Mouse (Mus musculus) midbrain, embryonic 11.5 days (tissue): ENCODE results near the gene Mthfsd. TPM values are rescaled to one million over a fixed set of nuclear protein-coding genes. Genes with fewer than 3 reads are reported as not detected.
A peak's percentile ranks its signal among the peaks of the same experiment; 100 is the strongest.

ENCODE experiments used
- ATAC-seq: fragments of 200-750 bp; cut with Nextera tagmentation; 2 replicates; pipeline ENCODE4 v1.8.0; 2017; ENCODE audit warnings: moderate TSS enrichment, moderate library complexity; ENCODE audit not compliant: low FRiP score
- DNase-seq: peaks from one replicate; pipeline ENCODE4 v3.0.0; 2015; ENCODE audit warnings: low spot score; ENCODE audit errors: missing footprints
- H3K27ac ChIP-seq: fragments of 300-500 bp; sonication (generic); 2 replicates; pipeline ENCODE4 v1.5.1; 2014; ENCODE audit warnings: low read depth, low read length
- H3K27me3 ChIP-seq: fragments of 300-500 bp; sonication (generic); 2 replicates; pipeline ENCODE4 v1.6.1; 2014; ENCODE audit warnings: mild to moderate bottlenecking, low read length, moderate library complexity, mixed read lengths; ENCODE audit not compliant: control insufficient read depth, insufficient read depth
- H3K36me3 ChIP-seq: fragments of 300-500 bp; sonication (generic); 2 replicates; pipeline ENCODE4 v1.6.1; 2014; ENCODE audit warnings: mild to moderate bottlenecking, low read length, moderate library complexity, mixed read lengths; ENCODE audit not compliant: control insufficient read depth, insufficient read depth
- H3K4me1 ChIP-seq: fragments of 300-500 bp; sonication (generic); 2 replicates; pipeline ENCODE4 v1.6.1; 2014; ENCODE audit warnings: low read length; ENCODE audit not compliant: control insufficient read depth, insufficient read depth
- H3K4me2 ChIP-seq: fragments of 300-500 bp; sonication (generic); 2 replicates; pipeline ENCODE4 v1.6.1; 2014; ENCODE audit warnings: mild to moderate bottlenecking, moderate library complexity
- H3K4me3 ChIP-seq: fragments of 300-500 bp; sonication (generic); 2 replicates; pipeline ENCODE4 v1.5.1; 2014; ENCODE audit warnings: low read depth, low read length
- H3K9ac ChIP-seq: fragments of 300-500 bp; sonication (generic); 2 replicates; pipeline ENCODE4 v1.6.1; 2014; ENCODE audit warnings: low read length
- H3K9me3 ChIP-seq: fragments of 300-500 bp; sonication (generic); 2 replicates; pipeline ENCODE4 v1.6.1; 2016; ENCODE audit warnings: low read length; ENCODE audit not compliant: control insufficient read depth
- WGBS: fragments of 180-500 bp; shearing (Covaris S2); extraction: QIAGEN DNeasy Blood & Tissue Kit; methylation state at CpG from one replicate; pipeline ENCODE4 v1.1.7; 2014; 5-methylcytosine and 5-hydroxymethylcytosine counted together
- polyA plus RNA-seq: library from polyadenylated mRNA; unstranded; fragments of >200 nt; fragmentation: Nextera tagmentation; extraction: Ambion mirVana; gene quantifications from 2 replicates; pipeline ENCODE4 v1.2.1, GENCODE M21; 2014

Gene Mthfsd
- polyA plus RNA-seq, 1 experiment from 2014 or later = 50.4 TPM

- no peaks in the 10 kb centered on the region for H3K9me3 ChIP-seq
- peak; percentile 93 for DNase-seq
- H3K9ac ChIP-seq = no peak overlapping the region
- no peak overlapping the region for H3K4me2 ChIP-seq
- 4% methylated on average over 19 of the region's 19 CpGs for WGBS
- peaks cover 99% of the 10 kb centered on the region for H3K27me3 ChIP-seq
- H3K27ac ChIP-seq = no peak overlapping the region
- no peak for ATAC-seq
- peaks cover 23% of the 10 kb centered on the region for H3K4me1 ChIP-seq
- no peaks in the 10 kb centered on the region for H3K36me3 ChIP-seq
- no peak overlapping the region for H3K4me3 ChIP-seq
Observed at GRCm38 (mm10) chr8:121086004-121086900, 21.9 kb downstream of the Mthfsd start.

- Histone ChIP-seq H3K9me3 (no peaks in the 10 kb centered on the region), H3K4me2 (no peak overlapping the region), H3K27me3 (peaks cover 99% of the 10 kb centered on the region), H3K9ac (no peak overlapping the region), H3K36me3 (no peaks in the 10 kb centered on the region), H3K4me1 (peaks cover 23% of the 10 kb centered on the region), H3K27ac (no peak overlapping the region), H3K4me3 (no peak overlapping the region)
- WGBS = 16% methylated on average over 3 of the region's 3 CpGs
- DNase-seq (peak; percentile 94), ATAC-seq (no peak)
Observed at GRCm38 (mm10) chr8:121085561-121085960, 22.6 kb downstream of the Mthfsd start.

- no peaks in the 10 kb centered on the region for H3K9me3 ChIP-seq
- H3K4me3 ChIP-seq = peak overlapping the region; percentile 38; the same call in 1 of the 2 replicates
- ATAC-seq = no peak
- H3K9ac ChIP-seq = no peak overlapping the region
- DNase-seq = peak; percentile 93
- no peaks in the 10 kb centered on the region for H3K36me3 ChIP-seq
- peak overlapping the region; percentile 74; the same call in 1 of the 2 replicates for H3K4me2 ChIP-seq
- H3K27ac ChIP-seq = no peak overlapping the region
- H3K4me1 ChIP-seq = peaks cover 23% of the 10 kb centered on the region
- H3K27me3 ChIP-seq = peaks cover 99% of the 10 kb centered on the region
- WGBS = under 1% methylated on average over 30 of the region's 30 CpGs
Observed at GRCm38 (mm10) chr8:121085011-121085410, 23.2 kb downstream of the Mthfsd start.

GRCm38 (mm10) chr8:121084210-121084951, 23.8 kb downstream of the Mthfsd start, which contains the start of gene Foxf1:
TSS of gene Foxf1 (plus strand) at chr8:121084386.
- Histone ChIP-seq H3K4me3 (peak within 1 kb of the TSS; percentile 38), H3K9me3 (no peaks in the 10 kb centered on the region), H3K27ac (no peak within 1 kb of the TSS), H3K9ac (peak within 1 kb of the TSS; percentile 24), H3K4me1 (peaks cover 23% of the 10 kb centered on the region), H3K36me3 (no peaks in the 10 kb centered on the region), H3K4me2 (peak within 1 kb of the TSS; percentile 74), H3K27me3 (peaks cover 99% of the 10 kb centered on the region)
- DNase-seq (peak; percentile 96), ATAC-seq (peak; percentile 54; the same call in 1 of the 2 replicates)
- under 1% methylated on average over 40 of the region's 83 CpGs for WGBS

- H3K9ac ChIP-seq = peak overlapping the region; percentile 24
- H3K36me3 ChIP-seq = no peaks in the 10 kb centered on the region
- peaks cover 99% of the 10 kb centered on the region for H3K27me3 ChIP-seq
- H3K4me1 ChIP-seq = peaks cover 23% of the 10 kb centered on the region
- H3K4me3 ChIP-seq = peak overlapping the region; percentile 38
- H3K27ac ChIP-seq = no peak overlapping the region
- WGBS = 0% methylated on average over 19 of the region's 27 CpGs
- no peaks in the 10 kb centered on the region for H3K9me3 ChIP-seq
- ATAC-seq (peak; percentile 43; the same call in 1 of the 2 replicates), DNase-seq (no peak)
- peak overlapping the region; percentile 74 for H3K4me2 ChIP-seq
Observed at GRCm38 (mm10) chr8:121083936-121084209, 24.3 kb downstream of the Mthfsd start.

- H3K9ac ChIP-seq = peak overlapping the region; percentile 24
- DNase-seq (peak; percentile 97), ATAC-seq (peak; percentile 54)
- H3K4me3 ChIP-seq = peak overlapping the region; percentile 38
- H3K27ac ChIP-seq = no peak overlapping the region
- H3K9me3 ChIP-seq = no peaks in the 10 kb centered on the region
- WGBS = under 1% methylated on average over 88 of the region's 89 CpGs
- H3K27me3 ChIP-seq = peaks cover 98% of the 10 kb centered on the region
- H3K36me3 ChIP-seq = no peaks in the 10 kb centered on the region
- H3K4me2 ChIP-seq = peak overlapping the region; percentile 74
- peaks cover 23% of the 10 kb centered on the region for H3K4me1 ChIP-seq
Observed at GRCm38 (mm10) chr8:121083093-121083935, 24.9 kb downstream of the Mthfsd start.

- Histone ChIP-seq H3K4me3 (peak overlapping the region; percentile 38), H3K36me3 (no peaks in the 10 kb centered on the region), H3K27ac (no peak overlapping the region), H3K9me3 (no peaks in the 10 kb centered on the region), H3K4me2 (peak overlapping the region; percentile 74), H3K9ac (no peak overlapping the region), H3K27me3 (peaks cover 99% of the 10 kb centered on the region), H3K4me1 (peaks cover 23% of the 10 kb centered on the region)
- DNase-seq (peak; percentile 91), ATAC-seq (no peak)
- under 1% methylated on average over 57 of the region's 57 CpGs for WGBS
Observed at GRCm38 (mm10) chr8:121082218-121083092, 25.7 kb downstream of the Mthfsd start.

- Histone ChIP-seq H3K27ac (no peak overlapping the region), H3K4me1 (peaks cover 23% of the 10 kb centered on the region), H3K9me3 (no peaks in the 10 kb centered on the region), H3K4me2 (no peak overlapping the region), H3K27me3 (peaks cover 99% of the 10 kb centered on the region), H3K9ac (no peak overlapping the region), H3K4me3 (no peak overlapping the region), H3K36me3 (no peaks in the 10 kb centered on the region)
- no peak for ATAC-seq
- 3% methylated on average over 7 of the region's 7 CpGs for WGBS
- peak; percentile 86 for DNase-seq
Observed at GRCm38 (mm10) chr8:121081398-121081797, 26.8 kb downstream of the Mthfsd start.
